Mouse (Mus musculus): ENCODE measurements at regions not wholly inside any gene's neighbourhood (a gene's known extent, or its start where the extent isn't known, plus 50 kb on each side); places are given as distances from the start of the nearest gene placed in this dataset.
A peak's percentile ranks its signal among the peaks of the same experiment; 100 is the strongest.

DNA sequence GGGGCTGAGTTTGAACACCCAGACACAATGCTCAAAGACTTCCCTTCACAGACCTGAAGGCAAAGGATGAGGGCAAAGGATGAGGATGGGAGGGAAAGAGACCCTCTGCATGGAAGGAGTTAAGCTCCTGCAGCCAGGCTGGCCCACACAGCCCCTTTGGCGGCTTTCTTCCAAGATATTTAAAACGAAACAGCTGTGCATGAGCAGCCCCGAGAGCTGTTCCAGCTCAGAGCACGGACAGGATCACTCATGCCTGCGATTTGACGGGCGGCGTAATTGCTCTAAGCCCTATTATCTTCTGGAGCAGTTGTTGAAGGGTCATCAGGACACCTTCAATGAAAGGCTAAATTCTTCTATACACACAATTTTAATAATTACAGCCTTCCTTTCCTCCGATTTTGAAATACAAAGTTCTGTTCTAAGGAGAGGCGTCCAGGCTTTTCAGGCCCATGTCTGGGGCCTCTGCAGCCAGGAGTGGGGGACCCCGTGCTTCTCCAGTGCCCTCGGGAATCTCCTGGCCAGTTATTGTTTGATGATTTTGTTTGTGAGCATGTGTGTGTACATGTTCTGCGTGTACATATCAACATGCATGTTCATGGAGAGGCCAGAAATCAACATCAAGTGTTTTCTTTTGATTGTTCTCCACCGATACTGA, 82.1 kb upstream of the Kazn start:
- no peak for DNase-seq (ENCODE audit: low spot score in 2 of 2)

DNA sequence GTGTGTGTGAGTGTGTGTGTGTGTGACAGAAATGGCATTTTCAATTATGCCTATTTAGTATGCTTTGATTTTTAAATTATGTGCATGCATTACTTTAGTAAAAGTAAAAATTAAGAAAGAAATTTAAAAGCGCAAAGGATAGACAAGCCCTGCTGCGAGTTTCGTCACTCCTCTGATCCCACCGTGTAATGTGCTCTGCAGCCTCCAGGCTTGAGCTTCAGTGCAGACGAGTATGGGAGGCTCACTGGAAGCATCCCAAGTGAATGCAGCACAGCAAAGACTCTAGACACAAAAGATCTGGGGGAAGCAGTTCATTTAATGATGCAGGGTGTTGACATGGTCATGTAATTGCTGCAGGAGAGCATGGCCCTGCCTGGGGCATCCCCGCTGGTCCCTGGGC, 71.1 kb upstream of the Kazn start:
- DNase-seq (ENCODE audit: low spot score in 2 of 2), result no peak

DNA sequence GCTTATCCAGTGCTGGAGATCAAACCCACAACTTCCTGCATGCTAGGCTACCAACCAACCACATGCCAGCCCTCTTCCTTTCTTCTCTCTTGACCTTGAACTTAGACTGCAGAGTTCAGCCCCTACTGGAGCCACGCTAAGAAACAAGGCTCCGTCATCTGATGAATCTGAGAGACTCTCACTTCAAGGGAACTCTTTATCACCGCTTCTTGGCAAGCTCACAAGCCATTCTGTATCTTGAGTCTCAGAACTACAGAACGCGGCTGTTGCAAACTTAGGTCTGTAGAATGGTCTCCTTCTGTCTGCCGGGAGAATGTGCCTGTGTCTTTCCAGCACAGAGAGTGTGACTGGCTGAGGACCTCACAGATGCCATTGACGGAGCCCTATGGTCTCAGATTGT, 69.1 kb upstream of the Kazn start:
- no peak for DNase-seq (ENCODE audit: low spot score in 2 of 2)

DNA sequence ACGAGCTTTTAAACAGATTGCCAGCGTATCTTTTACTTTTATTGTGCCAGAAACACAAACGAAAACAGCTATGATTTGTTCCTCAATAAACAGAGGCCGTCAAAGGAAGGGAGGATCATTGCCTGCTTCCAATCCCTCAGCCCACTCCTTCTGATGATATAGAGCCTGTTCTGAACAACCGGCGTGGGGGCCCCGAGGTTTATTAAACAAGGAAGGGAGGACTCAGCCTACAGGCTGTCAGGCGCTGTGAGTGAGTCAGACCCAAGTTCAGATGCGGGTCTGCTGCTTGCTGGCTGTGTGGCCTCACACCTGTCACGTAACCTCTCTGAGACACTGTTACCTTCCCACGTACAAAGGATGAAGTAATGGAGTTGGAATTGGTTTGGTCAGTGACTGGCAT, 68.1 kb upstream of the Kazn start:
- no peak for DNase-seq (ENCODE audit: low spot score in 2 of 2)

DNA sequence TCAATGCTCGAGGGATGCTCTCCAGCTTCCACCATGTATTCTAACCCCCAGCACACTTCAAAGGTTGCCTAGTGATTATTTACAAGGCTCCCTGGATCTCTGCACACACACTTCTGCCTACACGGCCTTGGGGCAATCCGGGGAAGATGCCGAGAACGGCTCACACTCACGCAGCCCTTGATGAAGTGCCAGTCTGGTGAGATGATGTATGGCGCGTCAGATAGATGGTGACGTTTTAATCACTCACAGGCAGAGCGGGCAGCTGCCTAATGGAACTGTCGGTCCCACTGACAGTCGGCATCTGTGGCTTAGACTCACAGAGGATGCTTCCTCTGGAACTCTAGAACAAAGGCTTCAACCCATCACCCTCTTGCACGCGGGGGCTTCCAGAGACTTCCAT, 66.9 kb upstream of the Kazn start:
- DNase-seq (ENCODE audit: low spot score in 2 of 2), result no peak

DNA sequence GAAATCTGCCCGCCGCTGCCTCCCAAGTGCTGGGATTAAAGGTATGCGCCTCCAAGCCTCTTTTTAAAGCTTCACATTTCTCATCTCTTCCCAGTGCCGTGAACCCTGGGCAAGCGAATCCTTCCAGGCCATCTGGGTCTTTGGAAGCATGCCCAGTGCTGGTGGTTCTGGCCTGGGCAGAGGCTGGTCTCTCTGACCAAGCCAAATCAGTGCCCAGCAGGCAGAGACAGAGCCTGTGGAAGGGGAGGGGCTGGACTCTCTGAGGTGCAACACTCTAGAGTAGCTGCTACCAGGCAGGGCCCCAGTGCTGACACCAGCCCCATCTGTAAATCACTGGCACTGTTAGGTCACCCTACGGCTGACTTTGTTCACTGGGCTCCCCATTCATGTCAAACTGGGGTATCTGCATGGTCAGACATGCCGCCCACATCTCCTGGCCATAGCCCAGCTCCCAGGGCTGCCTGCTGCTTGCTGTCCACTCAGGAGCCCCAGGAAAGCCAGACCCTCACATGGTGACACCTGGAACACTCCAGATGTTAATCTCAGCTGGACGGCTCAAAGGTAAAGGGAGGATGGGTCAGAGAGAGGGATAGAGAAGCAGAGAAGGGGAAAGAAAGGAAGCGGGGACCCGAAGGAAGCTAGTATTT, 64.3 kb upstream of the Kazn start:
- peak in 1 of 2 experiments; percentile 54 for DNase-seq (ENCODE audit: low spot score in 2 of 2)

DNA sequence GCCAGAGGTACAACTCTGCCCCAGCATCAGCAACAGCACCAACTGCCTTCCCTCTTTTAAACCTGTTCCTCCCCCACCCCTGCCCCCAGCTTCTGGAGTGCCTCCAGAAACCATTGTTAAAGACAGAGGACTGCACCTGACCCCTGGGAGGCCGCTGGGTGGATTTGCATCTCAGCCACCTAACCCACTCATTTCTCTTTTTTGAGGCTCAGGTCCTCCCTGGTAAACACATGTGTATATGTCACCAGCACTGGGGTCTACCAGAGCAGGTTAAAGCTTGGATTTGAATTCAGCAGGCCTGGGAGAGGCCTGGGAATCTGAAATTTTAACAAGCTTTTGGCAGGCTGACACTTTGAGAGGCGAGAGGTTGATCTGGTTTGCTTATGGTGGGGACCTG, 63.5 kb upstream of the Kazn start:
- no peak for DNase-seq (ENCODE audit: low spot score in 2 of 2)

DNA sequence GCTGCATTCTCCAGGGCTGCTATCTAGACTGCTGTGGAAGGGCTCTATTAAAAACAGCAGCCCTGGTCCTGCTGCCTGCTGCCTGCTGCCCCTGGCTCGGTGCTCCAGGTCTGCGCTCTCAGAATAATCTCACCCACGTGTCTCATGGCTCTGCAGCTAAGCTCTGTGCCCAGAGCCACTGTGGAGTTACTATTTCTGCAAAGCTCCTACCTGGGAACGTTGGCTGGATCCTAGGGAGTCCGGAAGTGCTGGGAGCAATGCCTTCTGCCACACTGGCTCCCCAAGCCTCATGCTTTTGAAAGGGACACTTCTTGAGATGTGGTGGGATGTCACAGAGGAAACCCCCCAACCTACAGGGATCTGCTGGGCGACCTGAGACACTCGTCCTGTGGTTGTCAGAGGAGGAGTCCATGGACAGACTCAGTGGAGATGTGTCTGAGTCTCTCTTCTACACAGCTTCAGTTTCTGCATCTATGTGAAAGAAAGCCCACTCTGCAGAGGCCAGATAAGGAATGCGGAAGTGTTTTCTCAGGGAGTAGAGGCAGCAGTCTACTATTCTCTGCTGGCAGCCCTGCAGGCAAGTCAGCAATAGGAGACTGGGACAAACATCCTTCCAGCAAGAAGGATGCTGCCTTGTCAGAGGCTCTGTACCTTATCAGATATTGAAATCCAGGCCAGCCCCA, 63.0 kb upstream of the Kazn start:
- DNase-seq (ENCODE audit: low spot score in 2 of 2), result no peak

DNA sequence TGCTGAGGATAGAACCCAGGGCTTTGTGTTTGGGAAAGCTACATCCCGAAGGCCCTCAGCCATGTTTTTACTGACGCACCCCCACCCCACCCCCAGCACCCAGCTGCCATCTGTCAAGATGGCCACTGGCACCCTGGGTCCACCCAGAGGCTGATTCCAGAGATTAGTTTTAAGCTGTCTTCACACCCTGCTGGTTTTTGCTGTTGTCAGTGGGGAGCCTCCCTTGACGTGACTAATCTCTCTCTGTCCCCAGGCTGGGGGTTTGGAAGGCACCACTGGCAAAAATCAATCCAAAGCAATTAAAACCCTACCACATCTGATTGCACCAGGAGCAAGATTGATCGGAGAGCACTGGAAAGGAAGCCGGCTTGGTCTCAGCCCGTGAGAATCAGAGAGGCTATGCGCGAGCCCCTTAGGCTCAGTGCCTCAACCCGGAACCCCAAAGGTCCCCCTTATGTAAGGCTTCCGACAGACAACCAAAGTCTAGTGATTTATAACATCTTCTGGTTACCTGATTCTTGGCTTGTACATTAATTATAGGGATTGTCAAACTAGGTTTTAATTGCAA, 59.7 kb upstream of the Kazn start:
- DNase-seq (ENCODE audit: low spot score in 2 of 2), result no peak

DNA sequence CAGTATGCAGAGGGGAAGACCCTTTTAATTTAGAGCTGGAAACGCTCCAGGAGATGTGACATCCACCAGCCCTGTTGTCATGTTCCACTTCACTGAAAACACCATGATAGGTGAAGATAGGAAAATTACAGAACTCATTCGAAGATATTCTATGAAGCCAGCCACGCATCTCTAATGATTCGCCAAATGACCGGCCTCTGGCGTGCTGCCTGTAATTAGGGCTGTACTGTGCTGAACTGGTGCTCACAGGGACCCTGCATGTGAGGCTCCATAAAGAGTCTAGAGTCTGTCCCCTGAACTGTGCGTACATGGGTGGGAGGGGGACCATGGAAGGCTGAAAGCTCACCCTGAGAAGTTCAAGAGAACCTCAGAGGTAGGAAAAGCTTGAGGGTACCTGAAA, 53.6 kb upstream of the Kazn start:
- no peak for DNase-seq (ENCODE audit: low spot score in 2 of 2)

DNA sequence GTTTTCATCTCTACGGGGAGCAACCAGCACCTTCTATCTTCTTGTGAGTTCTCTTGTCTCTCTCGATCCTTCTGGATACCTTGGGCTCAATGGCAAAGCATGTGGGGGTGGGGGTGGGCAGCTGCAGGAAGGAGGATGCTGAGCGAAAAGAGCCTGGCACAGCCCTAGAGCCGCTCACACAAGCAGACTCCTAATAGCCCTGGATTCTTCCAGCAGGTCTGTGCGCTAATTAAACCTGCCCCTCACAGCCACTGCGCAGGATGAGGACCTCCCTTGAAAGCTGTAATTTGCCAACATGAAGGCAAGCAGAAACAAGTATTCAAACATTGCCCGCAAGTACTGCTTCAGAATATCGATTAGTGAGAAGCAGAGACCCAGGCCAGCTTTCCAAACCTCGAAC, 53.1 kb upstream of the Kazn start:
- DNase-seq (ENCODE audit: low spot score in 2 of 2), result no peak

DNA sequence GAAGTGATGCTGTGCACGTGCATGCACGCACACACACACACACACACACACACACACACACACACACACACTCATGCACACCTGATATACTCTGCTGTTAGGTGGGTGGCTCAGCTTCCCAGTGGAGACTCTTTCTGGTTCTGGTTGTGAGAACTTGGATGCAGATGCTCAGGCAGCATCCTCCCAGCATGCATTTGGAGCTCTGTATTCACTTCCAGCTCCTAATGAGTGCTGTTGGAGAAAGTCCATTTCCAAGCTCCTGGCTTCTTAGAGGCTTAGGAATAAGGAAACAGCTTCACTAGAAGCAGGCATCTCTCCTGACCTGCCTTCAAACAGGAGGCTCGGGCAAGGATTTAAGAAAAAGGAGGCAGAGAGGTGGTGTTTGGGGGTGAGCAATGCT, 52.2 kb upstream of the Kazn start:
- no peak for DNase-seq (ENCODE audit: low spot score in 2 of 2)
